Mouse (Mus musculus): ENCODE results near the gene Proca1.

DNA sequence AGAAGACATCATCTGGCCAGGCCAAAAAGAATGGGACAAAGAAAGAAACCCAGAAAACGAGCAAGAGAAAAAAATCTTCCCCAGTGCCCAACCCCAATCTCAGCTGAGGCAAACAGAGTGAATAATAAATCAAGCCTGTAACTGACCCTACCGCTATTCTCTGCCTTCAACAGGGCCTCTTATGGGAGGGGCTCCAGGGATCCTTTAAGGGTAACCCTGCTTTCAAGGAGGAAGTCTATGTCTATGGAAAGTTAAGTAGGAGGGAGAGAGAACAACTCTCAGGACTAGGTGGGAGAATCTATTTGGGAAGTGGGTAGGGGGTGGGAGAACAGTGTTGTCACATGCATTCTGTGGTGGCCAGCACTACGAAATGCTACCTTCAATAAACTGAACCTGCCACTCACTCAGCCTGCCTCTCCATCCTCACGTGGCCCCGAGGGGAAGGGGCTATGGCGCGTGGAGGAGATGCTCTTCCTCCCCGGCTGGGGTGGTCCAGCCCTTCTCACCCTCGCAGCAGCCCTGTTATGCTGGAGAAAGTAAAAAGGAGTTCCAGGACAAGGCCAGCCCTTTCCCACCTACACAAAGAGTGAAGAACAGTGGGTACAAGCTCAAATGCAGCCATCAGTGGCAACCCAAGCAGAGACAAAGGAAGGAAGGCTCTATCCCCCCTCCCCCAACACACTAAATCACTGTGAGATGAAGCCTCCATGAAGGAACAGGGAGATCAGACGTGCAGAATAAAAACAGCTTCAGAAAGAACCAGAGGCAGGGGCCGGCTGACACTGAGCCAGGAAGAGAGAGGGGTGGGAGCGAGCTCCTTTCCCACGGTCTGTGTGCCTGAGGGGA is 12.4 kb downstream of the Proca1 start:
- TF ChIP-seq CTCF (IDR thresholded peaks at IDR 0.05; ENCODE audit: borderline replicate concordance, insufficient read depth, low read length) (no peak), POLR2A (IDR thresholded peaks at IDR 0.05; ENCODE audit: low read depth, low read length) (no peak)
